Mouse (Mus musculus) midbrain, embryonic 10.5 days (tissue): ENCODE measurements around the gene Msantd3. TPM values are rescaled to one million over a fixed set of nuclear protein-coding genes. Genes with fewer than 3 reads are reported as not detected.

Source experiments
- DNase-seq: peaks from one replicate; pipeline ENCODE4 v3.0.0-alpha.2; 2017; ENCODE audit warnings: low spot score
- H3K27ac ChIP-seq: fragments of 300-500 bp; sonication (generic); replicated peaks from 2 replicates; pipeline ENCODE4 v1.5.1; 2016; ENCODE audit warnings: mild to moderate bottlenecking
- H3K27me3 ChIP-seq: fragments of 300-500 bp; sonication (generic); 2 replicates; pipeline ENCODE4 v1.6.1; 2016; ENCODE audit warnings: low read depth, mild to moderate bottlenecking; ENCODE audit not compliant: poor library complexity, severe bottlenecking
- H3K36me3 ChIP-seq: fragments of 300-500 bp; sonication (generic); 2 replicates; pipeline ENCODE4 v1.6.1; 2016; ENCODE audit warnings: mild to moderate bottlenecking, moderate library complexity
- H3K4me1 ChIP-seq: fragments of 300-500 bp; sonication (generic); 2 replicates; pipeline ENCODE4 v1.6.1; 2016
- H3K4me3 ChIP-seq: fragments of 300-500 bp; sonication (generic); 2 replicates; pipeline ENCODE4 v1.5.1; 2016; ENCODE audit warnings: mild to moderate bottlenecking, moderate library complexity
- H3K9me3 ChIP-seq: fragments of 300-500 bp; sonication (generic); replicated peaks from 2 replicates; pipeline ENCODE4 v1.6.1; 2016; ENCODE audit warnings: mild to moderate bottlenecking
- WGBS: fragments of 180-500 bp; shearing (Covaris S2); methylation state at CpG from one replicate; pipeline ENCODE4 v1.1.7; 2016; 5-methylcytosine and 5-hydroxymethylcytosine counted together
- polyA plus RNA-seq: library from polyadenylated mRNA; unstranded; fragments of >200 nt; fragmentation: Nextera tagmentation; extraction: Ambion mirVana; gene quantifications from 2 replicates; pipeline ENCODE4 v1.2.1, GENCODE M21; 2016

Gene Msantd3
- polyA plus RNA-seq, 1 experiment from 2014 or later, result 71.2 TPM

DNA sequence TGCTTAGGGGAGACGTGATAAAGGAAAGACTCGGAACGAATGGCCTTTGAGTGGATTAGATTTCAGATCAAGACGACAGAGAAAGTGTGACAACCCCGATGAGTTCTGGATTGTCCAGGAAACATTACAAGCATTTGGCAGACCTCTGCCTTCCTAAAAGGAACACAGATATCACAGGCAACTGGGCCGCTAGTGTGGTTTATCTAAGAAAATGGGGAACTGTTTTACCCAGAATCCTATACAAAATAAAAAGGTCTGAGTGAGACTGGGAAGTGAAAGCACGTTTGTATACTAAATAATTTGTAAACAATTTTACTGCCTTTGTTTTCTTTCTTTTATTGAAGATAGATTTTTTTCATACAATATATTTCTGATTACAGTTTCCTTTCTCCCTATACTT is 51.1 kb downstream of the Msantd3 start:
- Histone ChIP-seq H3K27me3 (no peaks in the 10 kb centered on the region), H3K4me1 (peaks cover 19% of the 10 kb centered on the region), H3K36me3 (peaks cover 67% of the 10 kb centered on the region), H3K9me3 (no peaks in the 10 kb centered on the region; the same call in none of the 2 replicates), H3K4me3 (no peak overlapping the region), H3K27ac (no peak overlapping the region)
- DNase-seq, result no peak
- WGBS, result 92% methylated on average over 7 of the region's 7 CpGs

DNA sequence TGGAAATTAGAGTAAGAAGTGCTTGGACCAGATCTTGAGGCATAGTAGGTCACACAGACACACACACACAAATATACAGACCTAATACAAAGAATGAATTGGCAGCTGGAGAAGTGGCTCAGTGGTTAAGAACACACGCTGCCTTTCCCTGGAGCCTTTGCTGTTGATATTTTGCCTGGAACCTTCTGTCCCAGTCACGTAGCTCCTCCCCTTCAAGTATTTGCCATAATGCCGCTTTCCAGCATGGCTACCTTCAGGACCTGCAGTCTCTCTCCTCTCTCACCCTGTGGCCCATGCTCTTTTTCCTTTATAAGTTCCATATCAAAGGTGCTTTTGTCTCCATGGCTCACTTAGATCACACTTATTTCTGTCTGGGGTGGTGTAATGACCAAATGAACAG is 51.7 kb downstream of the Msantd3 start:
- 91% methylated on average over 3 of the region's 3 CpGs for WGBS
- no peak overlapping the region for H3K4me3 ChIP-seq
- H3K9me3 ChIP-seq, result no peaks in the 10 kb centered on the region; the same call in none of the 2 replicates
- H3K27ac ChIP-seq, result no peak overlapping the region
- no peaks in the 10 kb centered on the region for H3K27me3 ChIP-seq
- H3K4me1 ChIP-seq, result peaks cover 14% of the 10 kb centered on the region
- H3K36me3 ChIP-seq, result peaks cover 72% of the 10 kb centered on the region
- DNase-seq, result no peak

DNA sequence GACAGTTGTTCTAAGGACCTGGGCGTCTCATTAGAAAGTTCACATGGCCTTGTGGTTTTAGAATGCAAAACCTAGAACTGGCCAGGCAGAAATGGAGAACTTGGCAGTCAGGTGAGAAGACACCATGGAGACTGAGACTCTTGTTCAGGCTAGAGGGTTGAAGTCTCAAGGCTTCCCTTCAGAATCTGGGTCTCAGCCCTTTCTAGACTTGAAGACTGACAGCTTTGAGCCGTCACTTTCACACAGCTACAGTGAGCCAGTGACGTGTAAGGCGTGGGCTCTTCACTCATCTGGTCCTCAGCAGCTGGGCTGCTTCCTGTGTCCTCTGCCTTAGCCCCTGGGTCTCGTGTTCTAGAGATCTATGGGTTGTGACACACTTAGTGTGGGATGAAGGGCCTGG is 52.6 kb downstream of the Msantd3 start:
- Histone ChIP-seq H3K4me1 (peaks cover 7% of the 10 kb centered on the region; the same call in 1 of the 2 replicates), H3K36me3 (peaks cover 77% of the 10 kb centered on the region), H3K4me3 (no peak overlapping the region), H3K27me3 (no peaks in the 10 kb centered on the region), H3K9me3 (peaks cover 5% of the 10 kb centered on the region), H3K27ac (no peak overlapping the region)
- DNase-seq, result no peak
- WGBS, result 90% methylated on average over 5 of the region's 5 CpGs

DNA sequence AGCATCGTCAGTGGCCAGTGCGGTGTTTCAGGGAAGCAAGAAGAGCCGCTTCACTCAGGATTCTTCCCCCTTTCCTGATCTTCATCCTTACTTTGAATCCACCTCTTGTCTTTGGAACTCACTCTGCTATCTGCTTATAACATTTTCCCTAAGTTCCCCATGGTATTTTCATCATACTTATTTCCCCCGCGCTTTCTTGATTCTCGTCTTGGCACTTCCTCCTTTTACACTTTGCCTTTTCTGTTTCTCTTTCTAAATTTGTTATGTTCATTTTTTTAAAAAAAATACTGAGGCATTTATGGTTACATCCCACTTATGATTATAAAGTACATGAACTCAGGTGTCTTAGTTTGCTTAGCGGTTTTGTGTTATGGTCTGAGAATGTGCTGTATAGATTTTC is 53.1 kb downstream of the Msantd3 start:
- no peaks in the 10 kb centered on the region for H3K27me3 ChIP-seq
- peaks cover 5% of the 10 kb centered on the region for H3K9me3 ChIP-seq
- no peak for DNase-seq
- peaks cover 73% of the 10 kb centered on the region for H3K36me3 ChIP-seq
- peaks cover 11% of the 10 kb centered on the region for H3K4me1 ChIP-seq
- H3K4me3 ChIP-seq, result no peak overlapping the region
- no peak overlapping the region for H3K27ac ChIP-seq
- WGBS, result 96% methylated on average over 7 of the region's 7 CpGs

DNA sequence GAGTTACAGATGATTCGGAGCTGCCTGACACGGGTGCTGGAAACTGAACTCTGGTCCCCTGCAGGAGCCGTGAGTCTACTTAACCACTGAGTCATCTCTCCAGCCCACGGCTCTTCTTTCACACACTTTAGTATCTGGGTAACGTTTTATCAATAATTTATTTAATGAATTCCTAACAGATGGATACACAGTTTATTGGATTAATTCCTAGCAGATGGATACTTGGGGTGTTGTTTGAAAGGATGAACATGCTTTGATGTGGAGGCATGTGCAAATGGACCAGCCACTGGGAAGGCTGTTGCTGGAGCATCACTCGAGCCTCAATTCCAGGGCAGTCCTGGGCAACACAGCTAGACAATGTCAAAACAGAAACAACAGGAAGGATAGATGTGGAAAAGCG is 56.4 kb downstream of the Msantd3 start:
- no peaks in the 10 kb centered on the region for H3K27me3 ChIP-seq
- no peak for DNase-seq
- WGBS, result 96% methylated on average over 7 of the region's 7 CpGs
- peaks cover 62% of the 10 kb centered on the region for H3K36me3 ChIP-seq
- H3K4me3 ChIP-seq, result no peak overlapping the region
- H3K4me1 ChIP-seq, result peaks cover 11% of the 10 kb centered on the region
- no peak overlapping the region for H3K27ac ChIP-seq
- H3K9me3 ChIP-seq, result peaks cover 6% of the 10 kb centered on the region

DNA sequence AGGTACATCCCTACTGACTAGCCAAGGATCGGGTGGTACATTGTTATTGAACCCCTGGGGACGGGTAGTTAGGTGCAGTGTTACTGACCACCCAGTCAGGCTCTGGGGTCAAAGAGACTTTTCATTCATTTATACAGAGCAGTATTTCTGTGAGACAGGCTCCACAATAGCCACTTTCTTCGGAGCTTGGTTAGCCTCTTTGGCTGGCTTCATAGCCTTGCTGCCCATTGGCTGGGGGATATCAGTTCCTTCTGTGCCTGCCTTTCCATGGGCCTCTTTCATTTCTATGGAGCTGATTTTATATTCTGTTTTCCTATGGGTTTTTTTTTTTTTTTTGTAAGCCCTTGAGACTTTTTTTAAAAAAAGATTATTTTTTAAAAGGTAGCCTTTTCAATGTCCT is 65.9 kb downstream of the Msantd3 start:
- Histone ChIP-seq H3K4me1 (peaks cover 7% of the 10 kb centered on the region; the same call in 1 of the 2 replicates), H3K27me3 (no peaks in the 10 kb centered on the region), H3K4me3 (no peak overlapping the region), H3K27ac (no peak overlapping the region), H3K36me3 (peaks cover 65% of the 10 kb centered on the region), H3K9me3 (0 out of 2 replicates have a peak, but pooled peaks cover 4% of the 10 kb centered on the region)
- no peak for DNase-seq
- WGBS, result 81% methylated on average over 3 of the region's 3 CpGs

DNA sequence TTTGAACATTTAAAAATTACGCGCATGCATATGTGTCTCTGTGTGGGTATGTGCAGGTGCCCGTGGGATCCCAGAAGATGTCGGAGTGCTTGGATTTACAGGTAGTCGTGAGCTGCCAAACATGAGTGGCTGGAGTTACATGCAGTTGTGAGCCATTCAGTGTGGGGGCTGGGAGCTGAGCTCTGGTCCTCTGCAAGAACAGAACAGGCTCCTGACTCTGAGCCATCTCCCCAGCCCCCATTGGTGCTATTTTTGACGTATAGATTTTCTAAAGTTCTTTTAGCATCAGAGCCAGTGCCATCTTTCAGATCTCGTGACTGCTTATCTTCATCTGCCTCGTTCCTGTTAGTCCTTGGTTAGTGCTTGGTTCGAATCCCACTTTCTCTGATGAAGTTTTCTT is 69.8 kb downstream of the Msantd3 start:
- H3K9me3 ChIP-seq, result no peaks in the 10 kb centered on the region
- no peaks in the 10 kb centered on the region for H3K27me3 ChIP-seq
- peaks cover 7% of the 10 kb centered on the region; the same call in 1 of the 2 replicates for H3K4me1 ChIP-seq
- peaks cover 92% of the 10 kb centered on the region for H3K36me3 ChIP-seq
- DNase-seq, result no peak
- WGBS, result 95% methylated on average over 9 of the region's 9 CpGs
- H3K4me3 ChIP-seq, result no peak overlapping the region
- no peak overlapping the region for H3K27ac ChIP-seq

DNA sequence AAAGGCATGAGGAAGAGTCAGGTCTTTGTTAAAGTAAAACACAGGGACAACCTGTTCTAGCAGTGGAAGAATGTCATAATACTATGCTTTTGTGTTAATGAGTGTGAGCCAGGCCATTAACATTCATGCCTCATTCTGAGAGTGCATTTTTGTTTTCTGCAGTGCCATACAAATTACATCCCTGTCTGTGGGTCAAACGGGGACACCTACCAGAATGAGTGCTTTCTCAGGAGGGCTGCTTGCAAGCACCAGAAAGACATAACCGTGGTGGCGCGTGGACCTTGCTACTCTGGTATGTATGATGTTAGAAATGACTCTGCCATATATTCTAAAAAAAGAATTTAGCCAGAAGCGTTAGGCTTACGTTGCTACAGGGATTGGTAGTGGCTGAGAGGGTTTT is 70.5 kb downstream of the Msantd3 start:
- no peak for DNase-seq
- WGBS, result 94% methylated on average over 6 of the region's 6 CpGs
- Histone ChIP-seq H3K4me1 (peaks cover 5% of the 10 kb centered on the region; the same call in 1 of the 2 replicates), H3K36me3 (peaks cover 89% of the 10 kb centered on the region), H3K27ac (no peak overlapping the region), H3K27me3 (no peaks in the 10 kb centered on the region), H3K4me3 (no peak overlapping the region), H3K9me3 (no peaks in the 10 kb centered on the region)

Other genes with a start within 250 kb of the Msantd3 start
- 67.3 and 68.0 TPM in 2 replicates for gene Tex10, start 66.5 kb upstream of the Msantd3 start, polyA plus RNA-seq
- 90.3 and 136 TPM in 2 replicates for gene Tmeff1, start 45.2 kb downstream of the Msantd3 start, polyA plus RNA-seq
- 1.4 and 1.7 TPM in 2 replicates for gene Cavin4, start 123.6 kb downstream of the Msantd3 start, polyA plus RNA-seq